Mouse (Mus musculus) left cerebral cortex, postnatal 4 days (tissue): ENCODE data around the gene Mylk. TPM values are rescaled to one million over a fixed set of nuclear protein-coding genes. Genes with fewer than 3 reads are reported as not detected.
A peak's percentile ranks its signal among the peaks of the same experiment; 100 is the strongest.

Source experiments
- DNase-seq: peaks from one replicate; pipeline ENCODE4 v3.0.0-alpha.2; 2022
- intact Hi-C: fragments of 180-260 bp; cut with DNase I; formaldehyde crosslinking; loops from one replicate; pipeline ENCODE4 v1.15.1; 2025
- total RNA-seq, 2 experiments: library from RNA; stranded (reverse); gene quantifications; 2 replicates each; pipeline ENCODE4 v1.2.3; 2021

Mylk gene
- total RNA-seq, 2 experiments from 2014 or later: 6.6 to 8.6 TPM

- no peak for DNase-seq
- intact Hi-C loops: no loop called here
Measured at GRCm38 (mm10) chr16:34936339-34936810, 191.4 kb downstream of the Mylk start.

- DNase-seq: no peak
- intact Hi-C loops: no loop called here
Measured at GRCm38 (mm10) chr16:34937611-34938010, 192.6 kb downstream of the Mylk start.

- DNase-seq: no peak
- intact Hi-C loops: no loop called here
Measured at GRCm38 (mm10) chr16:34938248-34938647, 193.2 kb downstream of the Mylk start.

- no peak for DNase-seq
- intact Hi-C loops: no loop called here
Measured at GRCm38 (mm10) chr16:34939951-34940350, 194.9 kb downstream of the Mylk start.

- DNase-seq: no peak
- intact Hi-C loops: no loop called here
Measured at GRCm38 (mm10) chr16:34940363-34940762, 195.4 kb downstream of the Mylk start.

GRCm38 (mm10) chr16:34941915-34942314 lies 196.9 kb downstream of the Mylk start:
- intact Hi-C loops: no loop called here
- DNase-seq: no peak

- no peak for DNase-seq
- intact Hi-C loops: no loop called here
Measured at GRCm38 (mm10) chr16:34946301-34946700, 201.3 kb downstream of the Mylk start.

- no peak for DNase-seq
- intact Hi-C loops: no loop called here
Measured at GRCm38 (mm10) chr16:34950935-34951334, 205.9 kb downstream of the Mylk start.

GRCm38 (mm10) chr16:34952254-34952653 lies 207.2 kb downstream of the Mylk start:
- intact Hi-C loops: no loop called here

GRCm38 (mm10) chr16:34952798-34953197 lies 207.8 kb downstream of the Mylk start:
- intact Hi-C loops: no loop called here
- no peak for DNase-seq

More at GRCm38 (mm10) chr16:34952254-34952653, 207.2 kb downstream of the Mylk start:
- no peak for DNase-seq

- DNase-seq: no peak
- intact Hi-C loops: no loop called here
Measured at GRCm38 (mm10) chr16:34953501-34953900, 208.5 kb downstream of the Mylk start.

- no peak for DNase-seq
- intact Hi-C loops: no loop called here
Measured at GRCm38 (mm10) chr16:34957487-34958230, 212.6 kb downstream of the Mylk start.

GRCm38 (mm10) chr16:34958667-34959066 lies 213.7 kb downstream of the Mylk start:
- peak; percentile 66 for DNase-seq
- intact Hi-C loops: no loop called here

GRCm38 (mm10) chr16:34959261-34959660 lies 214.3 kb downstream of the Mylk start:
- intact Hi-C loops: no loop called here
- DNase-seq: no peak

- DNase-seq: no peak
Measured at GRCm38 (mm10) chr16:34960243-34960642, 215.2 kb downstream of the Mylk start.

GRCm38 (mm10) chr16:34960866-34961582 lies 216.0 kb downstream of the Mylk start:
- intact Hi-C loops: loop anchor here (10.0 kb wide), 1 partner anchor 296 kb away; no protein-coding TSS in a partner anchor
- no peak for DNase-seq

More at GRCm38 (mm10) chr16:34960243-34960642, 215.2 kb downstream of the Mylk start:
- intact Hi-C loops: loop anchor here (10.0 kb wide), 1 partner anchor 295 kb away; no protein-coding TSS in a partner anchor

GRCm38 (mm10) chr16:34962322-34962721 lies 217.3 kb downstream of the Mylk start:
- no peak for DNase-seq
- intact Hi-C loops: loop anchor here (10.0 kb wide), 1 partner anchor 298 kb away; no protein-coding TSS in a partner anchor

GRCm38 (mm10) chr16:34963008-34963407 lies 218.0 kb downstream of the Mylk start:
- no peak for DNase-seq
- intact Hi-C loops: loop anchor here (10.0 kb wide), 1 partner anchor 298 kb away; no protein-coding TSS in a partner anchor

- intact Hi-C loops: loop anchor here (5.0 to 10.0 kb wide), 2 partner anchors 64 to 302 kb away; no protein-coding TSS in a partner anchor
Measured at GRCm38 (mm10) chr16:34966620-34967081, 221.6 kb downstream of the Mylk start.

GRCm38 (mm10) chr16:34967120-34967800 lies 222.2 kb downstream of the Mylk start:
- intact Hi-C loops: loop anchor here (5.0 to 10.0 kb wide), 2 partner anchors 65 to 302 kb away; no protein-coding TSS in a partner anchor
- peak; percentile 84 for DNase-seq

More at GRCm38 (mm10) chr16:34966620-34967081, 221.6 kb downstream of the Mylk start:
- DNase-seq: no peak
